Mouse (Mus musculus): ENCODE data around the gene Uap1l1.

- TF ChIP-seq POLR2A (IDR thresholded peaks at IDR 0.05; ENCODE audit: insufficient read depth, low read depth, low read length) (no peak), CTCF (IDR thresholded peaks at IDR 0.05; ENCODE audit: insufficient read depth, low read depth, low read length) (no peak)
Observed at GRCm38 (mm10) chr2:25394281-25395221, 29.1 kb upstream of the Uap1l1 start.

All from olfactory bulb, adult 2 months (tissue).